Mouse (Mus musculus) lung, postnatal 0 days (tissue): Measurements from ENCODE around the gene Srsf3.

Experiments
- CTCF ChIP-seq: IDR thresholded peaks from 2 replicates; pipeline ENCODE4 v1.5.1; 2016; ENCODE audit warnings: antibody characterized with exemption, mild to moderate bottlenecking
- EP300 ChIP-seq: IDR thresholded peaks from 2 replicates; pipeline ENCODE4 v1.6.1; 2016; ENCODE audit warnings: antibody characterized with exemption, mild to moderate bottlenecking, control low read depth

DNA sequence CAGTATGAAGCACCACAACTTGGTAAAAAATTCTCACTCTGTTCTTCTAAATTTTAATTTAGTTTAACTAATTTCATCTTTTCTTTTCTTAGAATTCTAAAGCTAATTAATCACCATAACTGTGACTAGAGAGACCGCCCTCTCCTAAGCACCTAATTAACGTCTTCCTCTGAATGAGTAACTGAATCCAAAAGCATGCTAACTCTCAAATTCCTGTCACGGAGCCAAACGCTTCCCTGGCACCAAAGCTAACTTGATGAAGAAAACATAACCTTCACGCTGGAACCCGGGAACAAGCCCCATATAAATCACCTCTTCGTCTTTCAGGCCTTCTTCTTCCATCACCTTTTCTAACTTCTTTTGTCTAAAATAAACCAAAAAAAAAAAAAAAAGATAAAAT, 40.3 kb upstream of the Srsf3 start:
- TF ChIP-seq CTCF (no peak), EP300 (no peak)
